Mouse (Mus musculus): Measurements from ENCODE around the gene Tuba1a. TPM values are rescaled to one million over a fixed set of nuclear protein-coding genes. Genes with fewer than 3 reads are reported as not detected.

The Tuba1a gene
- polyA plus RNA-seq, 1 experiment from 2014 or later: 14,496 TPM

- Histone ChIP-seq H3K27ac (ENCODE audit: low read depth, low read length) (peak overlapping the region; percentile 97), H3K36me3 (ENCODE audit: control insufficient read depth, insufficient read depth, low read length) (no peaks in the 10 kb centered on the region), H3K4me2 (ENCODE audit: low read depth, low read length) (peak overlapping the region; percentile 89), H3K9ac (replicated peaks; ENCODE audit: low read depth, low read length) (peak overlapping the region; percentile 71), H3K9me3 (ENCODE audit: control insufficient read depth, low read length) (no peaks in the 10 kb centered on the region), H3K4me3 (ENCODE audit: low read depth, low read length) (peak overlapping the region; percentile 37), H3K27me3 (ENCODE audit: control insufficient read depth, insufficient read depth, low read length) (no peaks in the 10 kb centered on the region), H3K4me1 (ENCODE audit: control insufficient read depth, insufficient read depth, low read length) (peaks cover 43% of the 10 kb centered on the region)
- WGBS: 2% methylated on average over 35 of the region's 35 CpGs
- ATAC-seq (ENCODE audit: low read depth): peak; percentile 87
Measured at GRCm38 (mm10) chr15:98993093-98993793, 39.7 kb upstream of the Tuba1a start.

GRCm38 (mm10) chr15:98992086-98992912, 38.8 kb upstream of the Tuba1a start:
- 16% methylated on average over 17 of the region's 17 CpGs for WGBS
- no peaks in the 10 kb centered on the region for H3K36me3 ChIP-seq (ENCODE audit: control insufficient read depth, insufficient read depth, low read length)
- H3K27me3 ChIP-seq (ENCODE audit: control insufficient read depth, insufficient read depth, low read length): no peaks in the 10 kb centered on the region
- peaks cover 52% of the 10 kb centered on the region for H3K4me1 ChIP-seq (ENCODE audit: control insufficient read depth, insufficient read depth, low read length)
- peak; percentile 87 for ATAC-seq (ENCODE audit: low read depth)
- peak overlapping the region; percentile 37 for H3K4me3 ChIP-seq (ENCODE audit: low read depth, low read length)
- H3K9ac ChIP-seq (replicated peaks; ENCODE audit: low read depth, low read length): peak overlapping the region; percentile 71
- H3K4me2 ChIP-seq (ENCODE audit: low read depth, low read length): peak overlapping the region; percentile 89
- no peaks in the 10 kb centered on the region for H3K9me3 ChIP-seq (ENCODE audit: control insufficient read depth, low read length)
- peak overlapping the region; percentile 97 for H3K27ac ChIP-seq (ENCODE audit: low read depth, low read length)

- 5% methylated on average over 9 of the region's 9 CpGs for WGBS
- H3K27ac ChIP-seq (ENCODE audit: low read depth, low read length): peak overlapping the region; percentile 97
- H3K4me2 ChIP-seq (ENCODE audit: low read depth, low read length): peak overlapping the region; percentile 89
- no peak for ATAC-seq (ENCODE audit: low read depth)
- no peaks in the 10 kb centered on the region for H3K27me3 ChIP-seq (ENCODE audit: control insufficient read depth, insufficient read depth, low read length)
- no peaks in the 10 kb centered on the region for H3K9me3 ChIP-seq (ENCODE audit: control insufficient read depth, low read length)
- peaks cover 59% of the 10 kb centered on the region for H3K4me1 ChIP-seq (ENCODE audit: control insufficient read depth, insufficient read depth, low read length)
- peak overlapping the region; percentile 71 for H3K9ac ChIP-seq (replicated peaks; ENCODE audit: low read depth, low read length)
- H3K36me3 ChIP-seq (ENCODE audit: control insufficient read depth, insufficient read depth, low read length): no peaks in the 10 kb centered on the region
- H3K4me3 ChIP-seq (ENCODE audit: low read depth, low read length): peak overlapping the region; percentile 37
Measured at GRCm38 (mm10) chr15:98991540-98992050, 38.1 kb upstream of the Tuba1a start.

- Histone ChIP-seq H3K9me3 (ENCODE audit: control insufficient read depth, low read length) (no peaks in the 10 kb centered on the region), H3K36me3 (ENCODE audit: control insufficient read depth, insufficient read depth, low read length) (no peaks in the 10 kb centered on the region), H3K4me1 (ENCODE audit: control insufficient read depth, insufficient read depth, low read length) (peaks cover 60% of the 10 kb centered on the region), H3K4me2 (ENCODE audit: low read depth, low read length) (peak overlapping the region; percentile 89), H3K4me3 (ENCODE audit: low read depth, low read length) (peak overlapping the region; percentile 37), H3K27me3 (ENCODE audit: control insufficient read depth, insufficient read depth, low read length) (no peaks in the 10 kb centered on the region), H3K27ac (ENCODE audit: low read depth, low read length) (peak overlapping the region; percentile 97), H3K9ac (replicated peaks; ENCODE audit: low read depth, low read length) (peak overlapping the region; percentile 71)
- ATAC-seq (ENCODE audit: low read depth): no peak
- 12% methylated on average over 15 of the region's 15 CpGs for WGBS
Measured at GRCm38 (mm10) chr15:98990669-98991539, 37.4 kb upstream of the Tuba1a start.

- WGBS: 25% methylated on average over 11 of the region's 12 CpGs
- Histone ChIP-seq H3K9me3 (ENCODE audit: control insufficient read depth, low read length) (no peaks in the 10 kb centered on the region), H3K27me3 (ENCODE audit: control insufficient read depth, insufficient read depth, low read length) (no peaks in the 10 kb centered on the region), H3K36me3 (ENCODE audit: control insufficient read depth, insufficient read depth, low read length) (no peaks in the 10 kb centered on the region), H3K9ac (replicated peaks; ENCODE audit: low read depth, low read length) (peak overlapping the region; percentile 71), H3K4me3 (ENCODE audit: low read depth, low read length) (peak overlapping the region; percentile 37; the same call in 1 of the 2 replicates), H3K4me2 (ENCODE audit: low read depth, low read length) (peak overlapping the region; percentile 89), H3K4me1 (ENCODE audit: control insufficient read depth, insufficient read depth, low read length) (peaks cover 57% of the 10 kb centered on the region), H3K27ac (ENCODE audit: low read depth, low read length) (peak overlapping the region; percentile 97)
- ATAC-seq (ENCODE audit: low read depth): no peak
Measured at GRCm38 (mm10) chr15:98989701-98990430, 36.4 kb upstream of the Tuba1a start.

- no peaks in the 10 kb centered on the region for H3K9me3 ChIP-seq (ENCODE audit: control insufficient read depth, low read length)
- 55% methylated on average over 3 of the region's 3 CpGs for WGBS
- no peak overlapping the region for H3K4me3 ChIP-seq (ENCODE audit: low read depth, low read length)
- peaks cover 57% of the 10 kb centered on the region for H3K4me1 ChIP-seq (ENCODE audit: control insufficient read depth, insufficient read depth, low read length)
- H3K27me3 ChIP-seq (ENCODE audit: control insufficient read depth, insufficient read depth, low read length): no peaks in the 10 kb centered on the region
- peak overlapping the region; percentile 83; the same call in 1 of the 2 replicates for H3K9ac ChIP-seq (replicated peaks; ENCODE audit: low read depth, low read length)
- H3K4me2 ChIP-seq (ENCODE audit: low read depth, low read length): peak overlapping the region; percentile 67; the same call in 1 of the 2 replicates
- ATAC-seq (ENCODE audit: low read depth): no peak
- H3K36me3 ChIP-seq (ENCODE audit: control insufficient read depth, insufficient read depth, low read length): no peaks in the 10 kb centered on the region
- peak overlapping the region; percentile 97; the same call in 1 of the 2 replicates for H3K27ac ChIP-seq (ENCODE audit: low read depth, low read length)
Measured at GRCm38 (mm10) chr15:98988787-98989186, 35.3 kb upstream of the Tuba1a start.

GRCm38 (mm10) chr15:98987661-98988181, 34.2 kb upstream of the Tuba1a start:
- Histone ChIP-seq H3K9ac (replicated peaks; ENCODE audit: low read depth, low read length) (peak overlapping the region; percentile 83), H3K27me3 (ENCODE audit: control insufficient read depth, insufficient read depth, low read length) (no peaks in the 10 kb centered on the region), H3K4me2 (ENCODE audit: low read depth, low read length) (peak overlapping the region; percentile 67), H3K4me3 (ENCODE audit: low read depth, low read length) (peak overlapping the region; percentile 46; the same call in 1 of the 2 replicates), H3K27ac (ENCODE audit: low read depth, low read length) (peak overlapping the region; percentile 99), H3K36me3 (ENCODE audit: control insufficient read depth, insufficient read depth, low read length) (no peaks in the 10 kb centered on the region), H3K4me1 (ENCODE audit: control insufficient read depth, insufficient read depth, low read length) (peaks cover 62% of the 10 kb centered on the region), H3K9me3 (ENCODE audit: control insufficient read depth, low read length) (no peaks in the 10 kb centered on the region)
- 18% methylated on average over 8 of the region's 8 CpGs for WGBS
- ATAC-seq (ENCODE audit: low read depth): no peak
